Mouse (Mus musculus): ENCODE measurements at regions not wholly inside any gene's neighbourhood (a gene's known extent, or its start where the extent isn't known, plus 50 kb on each side); places are given as distances from the start of the nearest gene placed in this dataset.

DNA sequence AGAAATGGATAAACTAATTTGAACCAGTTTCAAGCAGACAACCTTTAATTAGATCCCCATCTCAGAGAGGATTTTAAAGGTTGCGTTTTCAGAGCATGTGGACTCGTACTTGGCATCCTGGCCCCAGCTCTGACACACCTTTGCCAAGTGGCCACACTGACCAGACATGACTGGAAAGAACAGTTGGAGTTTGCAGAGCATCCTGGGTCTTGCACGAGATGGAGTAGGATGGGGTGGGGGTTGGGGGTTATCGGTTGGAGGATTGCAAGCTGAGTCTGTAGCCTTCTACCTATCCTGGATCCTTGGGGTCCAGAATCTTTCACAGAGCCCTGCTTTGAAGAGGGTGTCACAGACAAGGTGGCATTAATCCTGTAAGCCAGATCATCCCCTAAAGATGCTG, 550.9 kb upstream of the Mgmt start:
- no peak overlapping the region for H3K9ac ChIP-seq (ENCODE audit: low read depth, low read length)
- H3K4me3 ChIP-seq, result no peak overlapping the region
- peaks cover 1% of the 10 kb centered on the region; the same call in 1 of the 2 replicates for H3K4me1 ChIP-seq (ENCODE audit: control insufficient read depth, insufficient read depth, low read length)
- H3K27me3 ChIP-seq (ENCODE audit: control insufficient read depth, insufficient read depth, low read length), result no peaks in the 10 kb centered on the region
- DNase-seq, result no peak
- no peak for TF ChIP-seq CTCF (IDR thresholded peaks at IDR 0.05)
- no peak for TF ChIP-seq POLR2A (IDR thresholded peaks at IDR 0.05; ENCODE audit: insufficient read depth, low read depth, low read length)
- TF ChIP-seq EP300 (IDR thresholded peaks at IDR 0.05; ENCODE audit: insufficient read depth, low read depth, low read length), result no peak
- H3K79me2 ChIP-seq (replicated peaks; ENCODE audit: control insufficient read depth, insufficient read depth, low read length), result no peaks in the 10 kb centered on the region
- intact Hi-C loops (cut with DNase I), result no loop called here
- 89% methylated on average over 4 of the region's 4 CpGs for WGBS
- no peaks in the 10 kb centered on the region for H3K36me3 ChIP-seq (ENCODE audit: control insufficient read depth, insufficient read depth, low read length)
- no peak overlapping the region for H3K27ac ChIP-seq

DNA sequence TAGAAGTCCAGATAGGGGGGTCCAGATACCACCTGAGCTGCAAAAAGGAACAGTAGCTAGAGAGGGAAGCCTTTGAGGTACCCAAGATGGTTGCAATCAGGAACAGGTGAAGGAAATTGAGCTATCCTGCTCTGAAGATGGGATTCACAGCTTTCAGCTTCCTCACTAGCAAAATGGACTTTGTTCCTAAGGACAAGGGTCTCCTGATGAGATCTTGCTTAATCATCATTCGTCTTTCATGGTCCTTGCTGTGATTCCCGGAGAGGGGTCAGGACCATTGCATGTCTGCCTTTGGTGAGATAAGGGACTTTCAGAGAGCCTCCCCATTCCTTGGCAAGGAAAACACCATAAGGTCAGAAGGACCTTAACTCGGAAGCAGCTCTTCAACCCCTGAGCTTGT, 549.4 kb upstream of the Mgmt start:
- H3K4me1 ChIP-seq (ENCODE audit: control insufficient read depth, insufficient read depth, low read length), result peaks cover 1% of the 10 kb centered on the region; the same call in 1 of the 2 replicates
- H3K4me3 ChIP-seq, result no peak overlapping the region
- H3K9ac ChIP-seq (ENCODE audit: low read depth, low read length), result no peak overlapping the region
- intact Hi-C loops (cut with DNase I), result no loop called here
- H3K36me3 ChIP-seq (ENCODE audit: control insufficient read depth, insufficient read depth, low read length), result no peaks in the 10 kb centered on the region
- DNase-seq, result no peak
- 68% methylated on average over 3 of the region's 3 CpGs for WGBS
- H3K27ac ChIP-seq, result no peak overlapping the region
- no peaks in the 10 kb centered on the region for H3K79me2 ChIP-seq (replicated peaks; ENCODE audit: control insufficient read depth, insufficient read depth, low read length)
- TF ChIP-seq CTCF (IDR thresholded peaks at IDR 0.05) (no peak), EP300 (IDR thresholded peaks at IDR 0.05; ENCODE audit: insufficient read depth, low read depth, low read length) (no peak), POLR2A (IDR thresholded peaks at IDR 0.05; ENCODE audit: insufficient read depth, low read depth, low read length) (no peak)
- H3K27me3 ChIP-seq (ENCODE audit: control insufficient read depth, insufficient read depth, low read length), result no peaks in the 10 kb centered on the region

DNA sequence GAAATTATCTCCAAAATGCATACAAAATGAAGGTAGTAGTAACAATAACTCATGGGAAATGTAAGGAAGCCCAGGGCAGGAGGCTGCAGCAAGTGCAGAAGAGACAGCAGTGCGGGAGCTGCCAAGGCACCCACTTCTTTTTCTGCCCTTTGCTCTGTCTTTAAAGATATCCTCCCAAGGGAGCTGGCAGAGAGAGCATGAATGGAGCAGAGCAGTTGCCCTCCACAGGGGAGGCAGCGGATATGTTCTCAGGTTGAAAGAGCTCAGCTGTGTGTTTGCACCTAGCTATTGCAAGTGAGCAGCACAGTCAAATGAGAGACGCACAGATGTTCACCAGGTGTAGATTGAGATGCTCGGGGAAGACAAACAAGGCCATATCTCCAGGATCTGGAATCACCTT, 547.9 kb upstream of the Mgmt start:
- TF ChIP-seq CTCF (IDR thresholded peaks at IDR 0.05) (no peak), EP300 (IDR thresholded peaks at IDR 0.05; ENCODE audit: insufficient read depth, low read depth, low read length) (no peak), POLR2A (IDR thresholded peaks at IDR 0.05; ENCODE audit: insufficient read depth, low read depth, low read length) (no peak)
- no peak overlapping the region for H3K4me3 ChIP-seq
- intact Hi-C loops (cut with DNase I), result no loop called here
- no peak for DNase-seq
- H3K27ac ChIP-seq, result no peak overlapping the region
- peaks cover 1% of the 10 kb centered on the region; the same call in 1 of the 2 replicates for H3K4me1 ChIP-seq (ENCODE audit: control insufficient read depth, insufficient read depth, low read length)
- no peaks in the 10 kb centered on the region for H3K79me2 ChIP-seq (replicated peaks; ENCODE audit: control insufficient read depth, insufficient read depth, low read length)
- no peaks in the 10 kb centered on the region for H3K36me3 ChIP-seq (ENCODE audit: control insufficient read depth, insufficient read depth, low read length)
- 87% methylated on average over 4 of the region's 4 CpGs for whole genome bisulfite sequencing
- H3K27me3 ChIP-seq (ENCODE audit: control insufficient read depth, insufficient read depth, low read length), result no peaks in the 10 kb centered on the region
- H3K9ac ChIP-seq (ENCODE audit: low read depth, low read length), result no peak overlapping the region

DNA sequence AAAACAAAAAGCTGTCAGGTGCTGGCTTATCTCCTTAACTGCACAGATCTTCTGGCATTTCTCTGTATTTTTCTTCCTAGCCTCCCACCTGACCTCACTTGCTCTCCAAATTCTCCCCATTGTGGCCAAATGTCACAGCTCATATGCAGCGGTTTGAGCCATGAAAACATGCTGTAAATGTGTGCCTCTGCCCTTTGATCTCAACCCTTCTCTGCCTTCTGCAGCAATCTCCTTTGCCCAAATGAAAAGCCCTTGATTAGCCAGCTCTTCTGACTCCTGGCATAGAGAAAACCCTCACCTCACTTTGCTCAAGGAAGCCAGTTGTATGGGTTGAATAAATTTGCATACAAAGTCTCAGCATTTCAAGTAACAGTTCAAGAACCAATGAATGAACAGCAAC, 546.1 kb upstream of the Mgmt start:
- intact Hi-C loops (cut with DNase I), result no loop called here
- no peaks in the 10 kb centered on the region for H3K27me3 ChIP-seq (ENCODE audit: control insufficient read depth, insufficient read depth, low read length)

DNA sequence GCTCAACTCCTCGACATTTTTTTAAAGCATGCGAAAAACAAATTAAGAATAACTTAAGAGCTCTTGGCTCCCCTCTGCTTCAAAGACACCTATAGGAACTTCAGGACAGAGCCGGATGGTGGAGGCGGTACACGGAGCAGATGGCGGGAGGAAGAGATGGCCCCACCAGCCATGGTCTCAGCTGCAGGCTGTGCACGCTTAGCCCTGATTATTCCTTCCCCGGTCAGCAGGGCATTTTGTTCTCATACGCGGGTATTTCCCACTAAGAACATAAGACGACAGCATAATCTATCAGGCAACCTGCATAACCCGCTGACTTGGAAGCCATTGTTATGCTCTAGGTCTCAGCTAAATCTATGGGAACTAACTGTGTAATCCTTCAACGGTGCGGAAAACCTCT, 544.8 kb upstream of the Mgmt start:
- H3K27me3 ChIP-seq (ENCODE audit: control insufficient read depth, insufficient read depth, low read length), result no peaks in the 10 kb centered on the region
- H3K4me1 ChIP-seq (ENCODE audit: control insufficient read depth, insufficient read depth, low read length), result no peaks in the 10 kb centered on the region
- 91% methylated on average over 14 of the region's 14 CpGs for WGBS
- H3K9ac ChIP-seq (ENCODE audit: low read depth, low read length), result no peak overlapping the region
- no peaks in the 10 kb centered on the region for H3K36me3 ChIP-seq (ENCODE audit: control insufficient read depth, insufficient read depth, low read length)
- intact Hi-C loops (cut with DNase I), result no loop called here
- no peaks in the 10 kb centered on the region for H3K79me2 ChIP-seq (replicated peaks; ENCODE audit: control insufficient read depth, insufficient read depth, low read length)
- H3K27ac ChIP-seq, result no peak overlapping the region
- no peak for DNase-seq
- no peak overlapping the region for H3K4me3 ChIP-seq
- no peak for TF ChIP-seq EP300 (IDR thresholded peaks at IDR 0.05; ENCODE audit: insufficient read depth, low read depth, low read length)
- TF ChIP-seq POLR2A (IDR thresholded peaks at IDR 0.05; ENCODE audit: insufficient read depth, low read depth, low read length), result no peak
- no peak for TF ChIP-seq CTCF (IDR thresholded peaks at IDR 0.05)

More for the DNA sequence above, 546.1 kb upstream of the Mgmt start:
- TF ChIP-seq EP300 (IDR thresholded peaks at IDR 0.05; ENCODE audit: insufficient read depth, low read depth, low read length) (no peak), CTCF (IDR thresholded peaks at IDR 0.05) (no peak), POLR2A (IDR thresholded peaks at IDR 0.05; ENCODE audit: insufficient read depth, low read depth, low read length) (no peak)
- no peaks in the 10 kb centered on the region for H3K4me1 ChIP-seq (ENCODE audit: control insufficient read depth, insufficient read depth, low read length)
- 57% methylated on average over 1 of the region's 1 CpGs for WGBS
- H3K79me2 ChIP-seq (replicated peaks; ENCODE audit: control insufficient read depth, insufficient read depth, low read length), result no peaks in the 10 kb centered on the region
- H3K36me3 ChIP-seq (ENCODE audit: control insufficient read depth, insufficient read depth, low read length), result no peaks in the 10 kb centered on the region
- no peak overlapping the region for H3K9ac ChIP-seq (ENCODE audit: low read depth, low read length)
- no peak overlapping the region for H3K27ac ChIP-seq
- no peak for DNase-seq
- no peak overlapping the region for H3K4me3 ChIP-seq

DNA sequence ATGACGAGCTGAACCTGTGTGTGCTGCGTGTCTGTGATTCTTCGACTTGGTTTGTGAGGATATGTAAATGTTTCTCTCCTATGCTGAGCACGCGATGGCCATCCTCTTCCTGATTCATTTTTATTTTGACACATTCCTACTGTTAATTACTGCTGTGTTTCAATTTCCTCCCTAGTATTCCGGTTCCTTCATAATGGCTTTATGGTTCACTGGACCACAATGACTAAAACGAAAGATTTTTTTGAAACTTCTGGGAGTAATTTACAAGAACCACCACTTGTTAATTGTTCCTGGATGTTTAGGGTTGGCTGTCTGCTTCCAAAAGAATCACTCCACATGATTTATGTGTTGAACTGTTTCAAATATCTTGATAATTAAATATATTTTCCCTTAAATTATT, 537.4 kb upstream of the Mgmt start:
- 78% methylated on average over 7 of the region's 7 CpGs for WGBS
- intact Hi-C loops (cut with DNase I), result no loop called here

More for the DNA sequence above, 537.4 kb upstream of the Mgmt start:
- H3K27me3 ChIP-seq (ENCODE audit: control insufficient read depth, insufficient read depth, low read length), result no peaks in the 10 kb centered on the region
- H3K9ac ChIP-seq (ENCODE audit: low read depth, low read length), result no peak overlapping the region
- no peak overlapping the region for H3K4me3 ChIP-seq
- DNase-seq, result no peak
- no peak for TF ChIP-seq CTCF (IDR thresholded peaks at IDR 0.05)
- TF ChIP-seq POLR2A (IDR thresholded peaks at IDR 0.05; ENCODE audit: insufficient read depth, low read depth, low read length), result no peak
- TF ChIP-seq EP300 (IDR thresholded peaks at IDR 0.05; ENCODE audit: insufficient read depth, low read depth, low read length), result no peak
- no peak overlapping the region for H3K27ac ChIP-seq
- no peaks in the 10 kb centered on the region for H3K4me1 ChIP-seq (ENCODE audit: control insufficient read depth, insufficient read depth, low read length)
- H3K79me2 ChIP-seq (replicated peaks; ENCODE audit: control insufficient read depth, insufficient read depth, low read length), result no peaks in the 10 kb centered on the region
- H3K36me3 ChIP-seq (ENCODE audit: control insufficient read depth, insufficient read depth, low read length), result no peaks in the 10 kb centered on the region
